Mouse (Mus musculus) CH12.LX (cell line): ENCODE measurements around the gene Usp6nl.

Source experiments
- BHLHE40 ChIP-seq: IDR thresholded peaks from 2 replicates; pipeline ENCODE4 v1.6.1; 2011; ENCODE audit warnings: mild to moderate bottlenecking, low read depth, low read length, improper control_type of control experiment
- CHD1 ChIP-seq: IDR thresholded peaks from 2 replicates; pipeline ENCODE4 v1.6.1; 2012; ENCODE audit warnings: low read depth, low read length, improper control_type of control experiment, inconsistent platforms
- CTCF ChIP-seq, 2 experiments: IDR thresholded peaks in 1 of 2; conservative IDR thresholded peaks in 1 of 2; 2 replicates each; pipeline ENCODE4 v1.5.1; 2011 to 2012; ENCODE audit warnings: low read depth in 2 of 2, low read length in 2 of 2, improper control_type of control experiment in 1 of 2, inconsistent platforms in 1 of 2, mild to moderate bottlenecking in 1 of 2, moderate library complexity in 1 of 2
- EP300 ChIP-seq: IDR thresholded peaks from 2 replicates; pipeline ENCODE4 v1.6.1; 2011; ENCODE audit warnings: low read length, improper control_type of control experiment
- ETS1 ChIP-seq: conservative IDR thresholded peaks from 2 replicates; pipeline ENCODE4 v1.6.1; 2012; ENCODE audit warnings: low read depth, mild to moderate bottlenecking, inconsistent platforms, low read length, improper control_type of control experiment, moderate library complexity
- KAT2A ChIP-seq: IDR thresholded peaks from 2 replicates; pipeline ENCODE4 v1.6.1; 2012; ENCODE audit warnings: low read length, improper control_type of control experiment, inconsistent platforms; ENCODE audit not compliant: insufficient replicate concordance
- MAFK ChIP-seq: IDR thresholded peaks from 2 replicates; pipeline ENCODE4 v1.6.1; 2011; ENCODE audit warnings: low read length, improper control_type of control experiment; ENCODE audit not compliant: insufficient replicate concordance
- MAZ ChIP-seq: IDR thresholded peaks from 2 replicates; pipeline ENCODE4 v1.6.1; 2012; ENCODE audit warnings: low read depth, mild to moderate bottlenecking, inconsistent platforms, low read length, improper control_type of control experiment, moderate library complexity
- MEF2A ChIP-seq: IDR thresholded peaks from 2 replicates; pipeline ENCODE4 v1.6.1; 2014; ENCODE audit warnings: low read depth, mild to moderate bottlenecking, inconsistent platforms, low read length, improper control_type of control experiment, borderline replicate concordance
- POLR2AphosphoS2 ChIP-seq: IDR thresholded peaks from 2 replicates; pipeline ENCODE4 v1.6.1; 2011; ENCODE audit warnings: low read depth, low read length, improper control_type of control experiment
- RAD21 ChIP-seq: IDR thresholded peaks from 2 replicates; pipeline ENCODE4 v1.6.1; 2011; ENCODE audit warnings: low read depth, mild to moderate bottlenecking, low read length, improper control_type of control experiment, moderate library complexity
- TCF12 ChIP-seq: IDR thresholded peaks from 2 replicates; pipeline ENCODE4 v1.6.1; 2014; ENCODE audit warnings: low read depth, mild to moderate bottlenecking, inconsistent platforms, low read length, improper control_type of control experiment
- USF2 ChIP-seq: conservative IDR thresholded peaks from 2 replicates; pipeline ENCODE4 v1.6.1; 2011; ENCODE audit warnings: low read depth, low read length, improper control_type of control experiment
- ZKSCAN1 ChIP-seq: IDR thresholded peaks from 2 replicates; pipeline ENCODE4 v1.6.1; 2012; ENCODE audit warnings: low read depth, inconsistent platforms, low read length, improper control_type of control experiment, borderline replicate concordance

DNA sequence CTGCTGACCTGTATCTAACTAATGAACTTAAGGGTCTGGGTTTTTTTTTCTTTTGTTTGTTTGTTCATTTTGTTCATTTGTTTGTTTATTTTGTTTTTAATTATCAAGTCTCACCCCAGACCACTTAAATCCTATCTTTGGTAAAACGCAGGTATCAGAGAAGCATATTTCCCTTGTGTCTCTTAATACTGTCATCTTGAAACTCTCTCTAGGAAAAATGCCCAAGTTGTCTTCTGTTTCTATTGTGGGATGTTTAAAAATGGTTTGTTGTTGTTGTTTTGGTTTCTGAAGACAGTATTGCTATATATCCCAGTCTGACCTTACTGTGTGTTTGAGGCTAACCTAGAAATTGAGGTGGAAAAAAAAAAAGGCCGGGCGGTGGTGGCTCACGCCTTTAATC is 121.5 kb downstream of the Usp6nl start:
- TF ChIP-seq TCF12 (no peak), CTCF (conservative IDR thresholded peaks at IDR 0.05 in 1 of 2, IDR thresholded peaks at IDR 0.05 in 1 of 2; ENCODE audit: low read depth in 2 of 2, low read length in 2 of 2) (no peak), RAD21 (no peak), ETS1 (no peak), ZKSCAN1 (no peak), EP300 (peak; percentile 64), BHLHE40 (0 out of 2 replicates have a peak, but pooled peaks have one; percentile 11), MEF2A (peak; percentile 76), POLR2AphosphoS2 (no peak), MAZ (no peak), MAFK (no peak), USF2 (no peak), CHD1 (no peak), KAT2A (no peak)
